Mouse (Mus musculus): ENCODE results near the gene Otos. TPM values are rescaled to one million over a fixed set of nuclear protein-coding genes. Genes with fewer than 3 reads are reported as not detected.

The Otos gene
- polyA plus RNA-seq, 1 experiment = 0.48 TPM

GRCm38 (mm10) chr1:92659392-92659791 is 10.8 kb upstream of the Otos start:
- DNase-seq = no peak
- Histone ChIP-seq H3K36me3 (ENCODE audit: control insufficient read depth, insufficient read depth, low read length) (no peaks in the 10 kb centered on the region), H3K4me1 (ENCODE audit: control insufficient read depth, insufficient read depth, low read length) (no peaks in the 10 kb centered on the region), H3K27me3 (replicated peaks; ENCODE audit: control insufficient read depth, insufficient read depth, low read length) (no peaks in the 10 kb centered on the region), H3K4me3 (ENCODE audit: insufficient read depth, low read depth, low read length) (no peak overlapping the region), H3K27ac (ENCODE audit: insufficient read depth, low read depth, low read length) (no peak overlapping the region)
- 54% methylated on average over 5 of the region's 5 CpGs for WGBS
- no peak for TF ChIP-seq POLR2A (IDR thresholded peaks at IDR 0.05; ENCODE audit: low read depth, low read length)
- TF ChIP-seq CTCF (conservative IDR thresholded peaks at IDR 0.05; ENCODE audit: insufficient read depth, insufficient read length, low read depth, low read length) = no peak

GRCm38 (mm10) chr1:92657025-92657820 is 8.6 kb upstream of the Otos start:
- TF ChIP-seq POLR2A (IDR thresholded peaks at IDR 0.05; ENCODE audit: low read depth, low read length) (no peak), CTCF (conservative IDR thresholded peaks at IDR 0.05; ENCODE audit: insufficient read depth, insufficient read length, low read depth, low read length) (no peak)
- no peak for DNase-seq
- WGBS = 56% methylated on average over 11 of the region's 11 CpGs
- Histone ChIP-seq H3K27me3 (replicated peaks; ENCODE audit: control insufficient read depth, insufficient read depth, low read length) (no peaks in the 10 kb centered on the region), H3K4me3 (ENCODE audit: insufficient read depth, low read depth, low read length) (no peak overlapping the region), H3K36me3 (ENCODE audit: control insufficient read depth, insufficient read depth, low read length) (no peaks in the 10 kb centered on the region), H3K27ac (ENCODE audit: insufficient read depth, low read depth, low read length) (no peak overlapping the region), H3K4me1 (ENCODE audit: control insufficient read depth, insufficient read depth, low read length) (no peaks in the 10 kb centered on the region)

- H3K4me3 ChIP-seq (ENCODE audit: insufficient read depth, low read depth, low read length) = no peak overlapping the region
- TF ChIP-seq CTCF (conservative IDR thresholded peaks at IDR 0.05; ENCODE audit: insufficient read depth, insufficient read length, low read depth, low read length) (no peak), POLR2A (IDR thresholded peaks at IDR 0.05; ENCODE audit: low read depth, low read length) (no peak)
- no peaks in the 10 kb centered on the region for H3K4me1 ChIP-seq (ENCODE audit: control insufficient read depth, insufficient read depth, low read length)
- no peak overlapping the region for H3K27ac ChIP-seq (ENCODE audit: insufficient read depth, low read depth, low read length)
- no peaks in the 10 kb centered on the region for H3K27me3 ChIP-seq (replicated peaks; ENCODE audit: control insufficient read depth, insufficient read depth, low read length)
- no peak for DNase-seq
- no peaks in the 10 kb centered on the region for H3K36me3 ChIP-seq (ENCODE audit: control insufficient read depth, insufficient read depth, low read length)
- 73% methylated on average over 2 of the region's 2 CpGs for WGBS
These were observed 6.0 kb upstream of the Otos start for GRCm38 (mm10) chr1:92654676-92655075.

GRCm38 (mm10) chr1:92653179-92653578 is 4.5 kb upstream of the Otos start:
- Histone ChIP-seq H3K4me1 (ENCODE audit: control insufficient read depth, insufficient read depth, low read length) (no peaks in the 10 kb centered on the region), H3K27ac (ENCODE audit: insufficient read depth, low read depth, low read length) (no peak overlapping the region), H3K36me3 (ENCODE audit: control insufficient read depth, insufficient read depth, low read length) (no peaks in the 10 kb centered on the region), H3K4me3 (ENCODE audit: insufficient read depth, low read depth, low read length) (no peak overlapping the region), H3K27me3 (replicated peaks; ENCODE audit: control insufficient read depth, insufficient read depth, low read length) (no peaks in the 10 kb centered on the region)
- no peak for DNase-seq
- TF ChIP-seq POLR2A (IDR thresholded peaks at IDR 0.05; ENCODE audit: low read depth, low read length) = no peak
- no peak for TF ChIP-seq CTCF (conservative IDR thresholded peaks at IDR 0.05; ENCODE audit: insufficient read depth, insufficient read length, low read depth, low read length)
- 93% methylated on average over 3 of the region's 3 CpGs for whole genome bisulfite sequencing

- H3K27me3 ChIP-seq (replicated peaks; ENCODE audit: control insufficient read depth, insufficient read depth, low read length) = no peaks in the 10 kb centered on the region
- 71% methylated on average over 3 of the region's 3 CpGs for WGBS
- no peak overlapping the region for H3K4me3 ChIP-seq (ENCODE audit: insufficient read depth, low read depth, low read length)
- no peak for DNase-seq
- TF ChIP-seq POLR2A (IDR thresholded peaks at IDR 0.05; ENCODE audit: low read depth, low read length) = no peak
- no peak for TF ChIP-seq CTCF (conservative IDR thresholded peaks at IDR 0.05; ENCODE audit: insufficient read depth, insufficient read length, low read depth, low read length)
- no peaks in the 10 kb centered on the region for H3K36me3 ChIP-seq (ENCODE audit: control insufficient read depth, insufficient read depth, low read length)
- H3K4me1 ChIP-seq (ENCODE audit: control insufficient read depth, insufficient read depth, low read length) = no peaks in the 10 kb centered on the region
- H3K27ac ChIP-seq (ENCODE audit: insufficient read depth, low read depth, low read length) = no peak overlapping the region
These were observed 2.8 kb upstream of the Otos start for GRCm38 (mm10) chr1:92651467-92651866.

GRCm38 (mm10) chr1:92648197-92648596 is 444 bp downstream of the Otos start:
- H3K27me3 ChIP-seq (replicated peaks; ENCODE audit: control insufficient read depth, insufficient read depth, low read length) = no peaks in the 10 kb centered on the region
- WGBS = 33% methylated on average over 10 of the region's 10 CpGs
- no peak overlapping the region for H3K27ac ChIP-seq (ENCODE audit: insufficient read depth, low read depth, low read length)
- H3K36me3 ChIP-seq (ENCODE audit: control insufficient read depth, insufficient read depth, low read length) = no peaks in the 10 kb centered on the region
- no peaks in the 10 kb centered on the region for H3K4me1 ChIP-seq (ENCODE audit: control insufficient read depth, insufficient read depth, low read length)
- TF ChIP-seq CTCF (conservative IDR thresholded peaks at IDR 0.05; ENCODE audit: insufficient read depth, insufficient read length, low read depth, low read length) (no peak), POLR2A (IDR thresholded peaks at IDR 0.05; ENCODE audit: low read depth, low read length) (no peak)
- H3K4me3 ChIP-seq (ENCODE audit: insufficient read depth, low read depth, low read length) = no peak overlapping the region
- no peak for DNase-seq

GRCm38 (mm10) chr1:92647752-92648151 is 889 bp downstream of the Otos start:
- H3K27ac ChIP-seq (ENCODE audit: insufficient read depth, low read depth, low read length) = no peak overlapping the region
- no peaks in the 10 kb centered on the region for H3K27me3 ChIP-seq (replicated peaks; ENCODE audit: control insufficient read depth, insufficient read depth, low read length)
- WGBS = 12% methylated on average over 8 of the region's 8 CpGs
- no peak overlapping the region for H3K4me3 ChIP-seq (ENCODE audit: insufficient read depth, low read depth, low read length)
- H3K36me3 ChIP-seq (ENCODE audit: control insufficient read depth, insufficient read depth, low read length) = no peaks in the 10 kb centered on the region
- no peaks in the 10 kb centered on the region for H3K4me1 ChIP-seq (ENCODE audit: control insufficient read depth, insufficient read depth, low read length)
- DNase-seq = peak; percentile 67
- TF ChIP-seq POLR2A (IDR thresholded peaks at IDR 0.05; ENCODE audit: low read depth, low read length) = no peak
- TF ChIP-seq CTCF (conservative IDR thresholded peaks at IDR 0.05; ENCODE audit: insufficient read depth, insufficient read length, low read depth, low read length) = peak; percentile 90
